Mouse (Mus musculus) retina, postnatal 7 days (tissue): ENCODE data around the gene Dapk3.
"Not testable (repeated sequence)": the region's sequence is repeated elsewhere in the genome, so short reads cannot be mapped to it uniquely, and the experiment has no call there.

Experiments
- DNase-seq: peaks from one replicate; pipeline ENCODE4 v3.0.0-alpha.2; 2012; ENCODE audit warnings: low read depth, low spot score

The Dapk3 gene

GRCm38 (mm10) chr10:81200605-81201287 lies 17.9 kb downstream of the Dapk3 start:
- no peak for DNase-seq

DNA sequence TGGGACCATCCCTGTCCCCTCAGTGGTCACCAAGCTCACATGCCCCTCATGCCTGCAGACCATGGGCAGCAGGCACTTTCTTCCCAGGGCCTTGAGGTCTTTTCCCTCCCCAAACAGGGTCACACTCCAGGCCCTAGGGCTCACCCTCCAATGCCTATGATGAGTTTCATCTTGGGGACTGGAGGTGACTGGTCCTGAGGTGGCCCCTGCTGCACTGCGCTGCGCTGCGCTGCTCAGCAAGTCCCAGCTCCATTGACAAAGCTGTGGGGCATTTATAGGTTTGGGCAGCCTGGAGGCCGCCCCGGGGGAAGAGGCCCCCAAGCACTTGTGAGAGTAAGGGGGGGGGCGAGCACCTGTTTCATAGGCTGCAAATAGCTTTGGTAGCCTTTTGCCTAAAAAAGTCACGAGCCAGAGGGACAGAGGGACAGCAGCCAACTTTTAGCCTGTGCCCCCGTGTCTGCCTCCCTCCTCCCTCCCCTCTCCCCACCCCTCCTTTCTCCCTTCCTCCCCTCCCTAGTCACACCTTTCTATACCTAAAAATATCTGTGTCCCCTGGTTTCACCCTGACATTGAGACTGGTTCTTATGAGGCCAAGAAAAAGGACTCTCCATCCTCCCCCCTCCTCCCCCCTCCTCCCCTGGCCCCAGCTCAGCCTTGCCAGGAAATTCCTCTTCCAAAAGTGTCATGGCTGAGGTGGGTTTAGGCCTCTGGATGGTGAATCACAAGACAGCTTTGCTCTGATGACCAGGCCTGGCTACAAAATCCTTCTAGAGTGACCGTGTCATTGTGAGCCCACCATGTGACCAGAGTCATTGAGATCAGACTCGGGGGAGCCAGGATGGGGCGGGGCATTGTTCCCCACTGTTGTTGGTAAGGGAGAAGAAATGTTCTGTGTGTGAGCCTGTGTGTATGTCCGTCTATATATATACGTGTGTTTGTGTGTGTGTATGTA lies 19.3 kb downstream of the Dapk3 start, which contains the start of gene Nmrk2:
Nmrk2 (minus strand) TSS at position 245 of the 952 bp plus-strand sequence.
- no peak for DNase-seq

- DNase-seq, result no peak
These were observed 20.3 kb downstream of the Dapk3 start for GRCm38 (mm10) chr10:81202978-81203720.

GRCm38 (mm10) chr10:81204137-81204536 lies 21.3 kb downstream of the Dapk3 start:
- no peak for DNase-seq

GRCm38 (mm10) chr10:81210154-81210553 lies 27.3 kb downstream of the Dapk3 start:
- no peak for DNase-seq

DNA sequence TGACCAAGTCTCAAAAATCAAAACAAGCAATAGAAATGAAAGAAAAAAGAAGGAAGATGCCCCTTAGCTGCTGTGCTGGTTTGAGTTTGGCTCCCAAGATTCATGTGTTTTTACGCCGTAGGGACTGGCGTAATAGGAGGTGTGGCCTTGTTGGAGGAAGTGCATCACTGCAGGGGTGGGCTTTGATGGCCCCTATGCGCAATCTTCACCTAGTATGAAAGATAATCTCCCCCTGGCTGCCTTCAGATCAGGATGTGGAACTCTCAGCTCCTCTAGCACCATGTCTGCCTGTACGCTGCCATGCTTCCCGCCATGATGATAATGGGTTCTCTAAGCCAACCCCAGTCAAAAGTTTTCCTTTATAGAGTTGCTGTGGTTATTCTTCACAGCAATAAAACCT lies 33.5 kb downstream of the Dapk3 start:
- no peak for DNase-seq

- no peak for DNase-seq
These were observed 34.0 kb downstream of the Dapk3 start for GRCm38 (mm10) chr10:81216810-81217209.

DNA sequence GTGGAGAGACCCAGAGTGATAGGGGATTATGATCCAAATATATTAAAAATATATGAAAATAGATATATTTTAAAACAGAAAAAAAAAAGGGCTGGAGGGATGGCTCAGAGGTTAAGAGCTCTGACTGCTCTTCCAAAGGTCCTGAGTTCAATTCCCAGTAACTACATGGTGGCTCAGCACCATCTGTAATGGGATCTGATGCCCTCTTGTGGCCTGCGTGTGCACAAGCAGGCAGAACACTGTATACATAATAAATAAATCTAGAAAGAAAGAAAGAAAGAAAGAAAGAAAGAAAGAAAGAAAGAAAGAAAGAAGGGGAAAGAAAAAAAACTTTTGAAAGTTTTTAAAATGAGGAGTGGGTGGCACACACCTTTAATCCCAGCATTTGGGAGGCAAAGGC lies 34.5 kb downstream of the Dapk3 start:
- not testable (repeated sequence) for DNase-seq

DNA sequence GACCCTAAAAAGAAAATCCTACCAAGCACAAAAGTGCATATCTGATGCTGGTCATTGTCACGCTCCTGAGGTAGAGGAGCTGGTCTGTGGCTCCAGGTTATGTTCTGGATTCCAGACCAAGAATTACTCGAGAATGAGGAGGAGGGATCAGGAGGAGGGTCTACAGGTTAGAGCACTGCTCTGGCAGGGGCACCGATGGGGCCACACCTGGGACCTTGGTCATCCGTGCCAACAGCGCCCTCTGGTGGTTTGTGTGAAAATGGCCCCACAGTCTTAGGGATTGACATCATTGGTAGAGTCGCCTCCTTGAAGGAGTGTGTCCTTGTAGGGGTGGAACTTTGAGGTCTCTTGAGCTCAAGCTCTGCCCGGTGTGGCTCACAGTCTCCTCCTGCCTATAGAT lies 35.2 kb downstream of the Dapk3 start:
- peak; percentile 52 for DNase-seq

DNA sequence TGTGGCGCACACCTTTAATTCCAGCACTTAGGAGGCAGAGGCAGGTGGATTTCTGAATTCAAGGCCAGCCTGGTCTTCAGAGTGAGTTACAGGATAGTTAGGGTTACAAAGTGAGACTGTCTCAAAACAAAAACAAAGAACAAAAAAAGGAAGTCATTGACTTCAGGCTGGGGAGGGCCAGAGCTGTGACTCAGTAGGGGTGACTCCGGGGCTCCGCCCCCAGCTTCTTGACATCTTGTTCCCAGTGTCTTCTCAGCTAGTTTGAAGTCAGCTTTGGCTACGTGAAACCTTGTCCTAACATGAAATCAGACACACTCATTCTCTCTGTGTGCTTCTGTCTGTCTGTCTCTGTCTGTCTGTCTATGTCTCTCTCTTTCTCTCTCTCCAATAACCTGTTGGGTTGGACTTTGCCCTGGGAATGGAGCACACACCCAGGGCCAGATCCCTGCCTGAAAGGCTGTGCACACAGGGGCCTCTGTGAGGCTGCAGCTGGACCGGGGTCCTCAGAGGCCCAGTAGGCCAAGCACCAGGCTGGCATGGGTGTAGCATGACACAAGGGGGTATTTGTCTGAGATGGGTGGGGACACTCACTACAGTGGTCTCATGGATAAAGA lies 38.7 kb downstream of the Dapk3 start:
- DNase-seq, result no peak

- DNase-seq, result not testable (repeated sequence)
These were observed 40.9 kb downstream of the Dapk3 start for GRCm38 (mm10) chr10:81223731-81224130.

- DNase-seq, result no peak
These were observed 47.1 kb downstream of the Dapk3 start for GRCm38 (mm10) chr10:81229735-81230437.

DNA sequence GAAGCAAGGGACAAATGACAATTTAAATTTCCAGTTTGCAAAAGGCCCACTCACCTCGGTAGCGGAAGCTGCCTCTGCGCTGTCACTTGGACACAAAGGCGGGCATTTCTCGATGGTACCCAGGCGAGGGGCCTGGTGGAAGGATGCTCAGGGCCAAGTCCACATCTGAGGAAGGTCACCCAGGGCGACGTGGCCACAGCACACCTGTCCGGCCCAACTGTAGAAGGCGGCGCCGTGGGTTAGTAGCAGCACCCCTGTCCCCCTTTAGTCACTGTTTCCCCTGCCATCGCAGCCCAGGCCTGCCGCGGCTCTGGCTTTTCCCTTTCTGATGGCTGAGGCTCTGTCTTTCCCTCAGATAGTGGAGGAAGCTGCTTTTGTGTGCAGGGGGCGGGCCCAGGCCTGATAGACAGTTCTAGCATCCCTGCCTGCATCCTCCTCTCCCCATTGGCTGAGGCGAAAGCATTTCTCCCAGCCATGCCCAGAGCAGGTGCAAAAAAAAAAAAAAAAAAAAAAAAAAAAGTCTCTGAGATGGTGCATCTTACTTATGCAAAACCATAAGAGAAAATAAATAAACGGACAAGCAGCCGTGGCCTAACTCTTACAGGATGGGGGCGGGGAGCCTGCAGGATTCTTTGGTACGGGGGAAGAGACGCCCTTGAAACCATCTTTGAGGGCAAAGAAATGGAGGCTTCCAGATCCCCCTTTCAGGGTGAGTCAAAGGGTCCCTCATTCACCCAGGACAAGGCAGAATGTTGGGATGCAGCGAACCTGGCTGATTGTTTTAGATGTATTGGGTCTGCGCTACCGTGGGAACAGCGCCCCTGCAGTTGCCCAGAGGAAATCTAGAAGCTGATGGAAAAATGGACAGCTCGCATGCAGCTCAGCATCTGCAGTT lies 47.9 kb downstream of the Dapk3 start, which contains the start of gene Atcay:
Atcay (minus strand) TSS at position 396 of the 895 bp plus-strand sequence.
- peak; percentile 42 for DNase-seq

DNA sequence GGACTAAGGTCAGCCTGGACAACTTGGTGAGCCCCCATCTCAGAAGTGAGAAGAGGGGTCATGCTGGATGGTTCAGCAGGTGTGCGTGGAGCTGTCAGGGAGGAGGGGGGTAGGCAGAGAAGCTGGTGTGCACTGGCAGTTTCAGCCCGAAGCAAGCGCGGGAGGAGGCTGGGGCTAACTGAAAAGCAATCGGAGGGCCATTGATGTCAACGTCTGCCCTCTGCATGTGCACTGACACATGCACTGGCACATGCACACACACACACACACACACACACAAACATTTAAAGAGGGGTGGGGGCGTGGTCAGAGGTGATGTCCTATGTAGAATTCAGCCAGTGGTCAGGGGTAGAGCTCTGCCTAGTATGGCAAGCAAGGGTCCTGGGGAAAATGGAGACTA lies 48.6 kb downstream of the Dapk3 start:
- DNase-seq, result no peak

DNA sequence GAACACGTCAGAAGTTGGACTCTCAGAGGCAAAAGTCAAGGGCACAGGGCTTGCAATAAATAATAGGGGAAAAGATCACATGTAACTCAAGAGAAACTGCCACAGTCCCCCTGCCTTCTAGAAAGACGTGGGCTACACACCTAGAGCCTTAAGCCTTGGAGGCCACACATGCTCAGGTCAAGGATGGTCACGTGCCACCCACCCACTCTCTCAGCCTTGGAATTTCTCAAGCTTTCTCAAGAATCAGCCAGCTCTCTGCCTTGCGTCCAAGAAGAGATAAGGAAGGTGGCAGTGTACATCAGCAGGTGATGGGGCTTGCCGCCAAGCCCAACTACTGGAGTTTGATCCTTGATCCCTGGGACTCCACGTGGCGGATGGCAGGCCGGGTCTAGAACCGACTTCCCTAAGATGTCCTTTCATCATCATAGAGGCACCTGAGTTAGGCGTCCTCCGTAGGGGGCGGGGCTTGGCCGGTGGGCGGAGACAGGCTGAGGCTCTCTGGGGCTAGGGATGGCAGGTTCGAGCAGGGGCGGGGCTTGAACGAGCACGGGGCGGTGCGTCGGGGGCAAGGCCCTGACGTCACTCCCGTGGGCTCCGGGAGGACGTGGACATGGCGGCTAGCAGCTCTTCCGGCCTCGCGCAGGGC lies 49.9 kb downstream of the Dapk3 start, which contains the start of gene Zfr2:
Zfr2 (plus strand) TSS at position 576 of the 646 bp plus-strand sequence.
- DNase-seq, result peak; percentile 77

- DNase-seq, result no peak
These were observed 50.4 kb downstream of the Dapk3 start for GRCm38 (mm10) chr10:81233226-81233585.

GRCm38 (mm10) chr10:81234206-81234605 lies 51.4 kb downstream of the Dapk3 start:
- no peak for DNase-seq

- DNase-seq, result no peak
These were observed 53.9 kb downstream of the Dapk3 start for GRCm38 (mm10) chr10:81236471-81237268.
